Mouse (Mus musculus) T-helper 2 cell (primary cell): ENCODE results near the gene Olfr912.

Experiments
- in situ Hi-C: fragments of 300-600 bp; cut with MboI, MseI; formaldehyde crosslinking; loops from one replicate; pipeline ENCODE4 v1.15.1; 2025; ENCODE audit warnings: high pct_unique_total_duplicates

Gene Olfr912

DNA sequence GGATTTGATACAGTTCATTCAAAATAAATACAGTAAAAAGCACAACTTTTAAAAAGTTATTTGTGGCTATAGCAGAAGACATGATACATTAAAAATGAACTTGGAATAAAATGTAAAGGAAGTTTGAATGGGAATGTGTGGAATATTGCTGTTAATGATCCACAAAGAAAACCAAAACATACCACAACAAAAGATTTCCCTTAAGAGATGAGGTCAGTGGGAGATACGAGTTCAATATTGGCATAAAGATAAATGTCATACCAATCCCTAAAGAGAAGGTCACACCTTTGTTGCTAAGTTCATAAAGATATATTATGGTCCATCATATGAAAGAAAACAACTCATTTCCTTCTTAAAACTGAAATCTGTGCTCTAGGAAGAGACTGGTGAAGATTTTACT lies at the start of gene Olfr912:
TSS of gene Olfr912 (plus strand) at position 301 of the 400 bp plus-strand sequence.
- in situ Hi-C loops: no loop called here

DNA sequence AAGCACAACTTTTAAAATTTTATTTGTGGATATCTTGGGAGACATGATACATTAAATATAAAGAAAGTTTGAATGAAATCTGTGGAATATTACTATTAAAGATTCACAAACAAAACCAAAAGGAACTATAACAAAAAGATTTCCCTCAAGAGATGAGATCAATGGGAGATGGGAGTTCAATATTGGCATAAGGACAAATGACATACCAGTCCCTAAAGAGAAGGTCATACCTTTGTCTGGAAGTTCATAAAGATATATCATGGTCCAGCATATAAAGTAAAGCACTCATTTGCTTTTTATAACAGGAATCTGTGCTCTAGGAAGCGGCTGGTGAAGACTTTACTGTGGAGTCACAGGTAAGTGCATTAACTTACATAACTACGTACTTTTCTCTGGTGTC lies 42.4 kb upstream of the Olfr912 start, which contains the start of gene Olfr910:
TSS of gene Olfr910 (plus strand) at position 301 of the 400 bp plus-strand sequence.
- in situ Hi-C loops: no loop called here

DNA sequence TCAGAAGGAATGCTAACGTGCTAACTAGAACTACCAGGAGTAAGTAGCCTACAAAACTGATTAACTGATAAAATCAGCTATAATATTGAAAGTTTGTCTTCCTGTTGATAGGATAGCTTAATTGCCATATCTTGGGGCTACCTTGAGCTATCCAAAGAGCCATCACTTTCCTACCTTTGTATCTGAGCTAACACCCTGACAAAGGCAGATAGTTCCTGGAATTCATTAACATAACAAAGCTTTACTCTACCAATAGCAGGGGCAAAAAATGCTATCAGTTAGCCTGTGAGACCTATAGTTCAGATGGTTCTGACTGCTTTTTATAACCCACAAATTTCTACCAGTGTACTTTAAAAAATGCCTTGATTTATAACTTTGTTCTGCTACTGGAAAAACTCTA lies 11.1 kb downstream of the Olfr912 start:
- in situ Hi-C loops: no loop called here

DNA sequence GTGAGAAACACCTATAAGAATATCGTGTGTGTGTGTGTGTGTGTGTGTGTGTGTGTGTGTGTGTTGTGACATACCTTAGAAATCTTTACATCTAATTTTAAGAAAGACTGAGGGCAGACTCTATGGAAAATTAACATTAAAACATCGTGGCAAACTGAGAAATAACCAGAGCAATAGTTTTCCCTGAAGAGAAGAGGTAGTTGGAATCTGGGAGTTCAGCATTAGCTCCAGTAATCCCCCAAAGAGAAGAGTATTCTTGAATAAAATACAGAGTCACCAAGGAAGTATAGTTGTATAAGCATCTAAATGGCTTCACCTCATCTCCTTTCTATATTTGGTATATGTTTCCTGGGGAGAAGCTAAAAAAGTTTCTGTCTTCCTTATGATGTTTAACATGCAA lies 12.5 kb downstream of the Olfr912 start, which contains the start of gene Olfr913:
TSS of gene Olfr913 (plus strand) at position 301 of the 400 bp plus-strand sequence.
- in situ Hi-C loops: no loop called here

DNA sequence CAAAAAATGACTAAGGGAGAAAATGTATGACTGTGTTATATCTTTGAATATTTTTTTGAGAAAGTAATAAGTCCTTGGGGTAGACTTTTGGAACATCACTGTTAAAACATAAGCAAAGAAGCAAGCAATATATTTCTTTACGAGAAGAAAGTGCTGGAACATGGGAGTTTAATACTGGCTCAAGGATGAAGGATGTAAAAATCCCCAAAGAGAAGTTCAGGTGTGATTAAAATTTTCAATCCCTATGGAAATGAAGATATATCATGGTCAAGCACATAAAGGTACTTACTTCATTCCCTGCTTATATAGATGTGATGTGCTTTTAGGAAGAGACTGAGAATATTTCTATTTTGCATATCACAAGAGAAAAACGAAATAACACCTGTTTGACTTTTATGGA lies 24.8 kb downstream of the Olfr912 start, which contains the start of gene Olfr914:
TSS of gene Olfr914 (plus strand) at position 301 of the 400 bp plus-strand sequence.
- in situ Hi-C loops: no loop called here

DNA sequence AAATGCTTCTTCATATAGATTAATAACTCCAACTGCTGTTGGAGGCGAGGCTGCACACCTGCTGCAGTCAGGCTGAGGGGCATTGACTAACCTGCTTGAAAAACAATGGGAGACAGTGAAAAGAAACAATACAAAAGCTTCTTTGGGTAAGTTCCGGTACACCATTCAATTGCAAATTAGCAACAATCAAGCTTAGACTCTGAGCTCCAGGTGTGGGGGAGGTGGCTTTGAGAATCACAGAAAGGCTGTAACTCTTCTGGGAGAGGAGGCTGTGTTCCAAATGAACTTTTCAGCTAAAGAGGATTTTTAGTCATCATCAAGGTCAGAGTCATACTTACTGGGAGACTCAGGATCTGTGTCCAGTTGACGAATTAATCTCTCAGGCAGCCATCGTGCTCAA lies 52.4 kb downstream of the Olfr912 start:
- in situ Hi-C loops: no loop called here
